Mouse (Mus musculus): ENCODE measurements at regions not wholly inside any gene's neighbourhood (a gene's known extent, or its start where the extent isn't known, plus 50 kb on each side); places are given as distances from the start of the nearest gene placed in this dataset.
A peak's percentile ranks its signal among the peaks of the same experiment; 100 is the strongest.

GRCm38 (mm10) chr9:117967080-117967479 lies 73.2 kb upstream of the Azi2 start:
- Histone ChIP-seq H3K4me3 (no peak overlapping the region), H3K27me3 (ENCODE audit: low read depth, poor library complexity, severe bottlenecking) (no peaks in the 10 kb centered on the region), H3K36me3 (no peaks in the 10 kb centered on the region), H3K9me3 (replicated peaks) (no peaks in the 10 kb centered on the region), H3K27ac (replicated peaks) (no peak overlapping the region), H3K4me1 (0 out of 2 replicates have a peak, but pooled peaks cover 5% of the 10 kb centered on the region)
- WGBS: 77% methylated on average over 2 of the region's 2 CpGs
- DNase-seq (ENCODE audit: low spot score): no peak

- DNase-seq (ENCODE audit: low spot score): peak; percentile 15
- H3K27ac ChIP-seq (replicated peaks): no peak overlapping the region
- H3K9me3 ChIP-seq (replicated peaks): no peaks in the 10 kb centered on the region
- no peaks in the 10 kb centered on the region for H3K27me3 ChIP-seq (ENCODE audit: low read depth, poor library complexity, severe bottlenecking)
- H3K4me3 ChIP-seq: no peak overlapping the region
- WGBS: 66% methylated on average over 10 of the region's 10 CpGs
- H3K4me1 ChIP-seq: 0 out of 2 replicates have a peak, but pooled peaks cover 6% of the 10 kb centered on the region
- H3K36me3 ChIP-seq: no peaks in the 10 kb centered on the region
Observed at GRCm38 (mm10) chr9:117966326-117966989, 73.8 kb upstream of the Azi2 start.

DNA sequence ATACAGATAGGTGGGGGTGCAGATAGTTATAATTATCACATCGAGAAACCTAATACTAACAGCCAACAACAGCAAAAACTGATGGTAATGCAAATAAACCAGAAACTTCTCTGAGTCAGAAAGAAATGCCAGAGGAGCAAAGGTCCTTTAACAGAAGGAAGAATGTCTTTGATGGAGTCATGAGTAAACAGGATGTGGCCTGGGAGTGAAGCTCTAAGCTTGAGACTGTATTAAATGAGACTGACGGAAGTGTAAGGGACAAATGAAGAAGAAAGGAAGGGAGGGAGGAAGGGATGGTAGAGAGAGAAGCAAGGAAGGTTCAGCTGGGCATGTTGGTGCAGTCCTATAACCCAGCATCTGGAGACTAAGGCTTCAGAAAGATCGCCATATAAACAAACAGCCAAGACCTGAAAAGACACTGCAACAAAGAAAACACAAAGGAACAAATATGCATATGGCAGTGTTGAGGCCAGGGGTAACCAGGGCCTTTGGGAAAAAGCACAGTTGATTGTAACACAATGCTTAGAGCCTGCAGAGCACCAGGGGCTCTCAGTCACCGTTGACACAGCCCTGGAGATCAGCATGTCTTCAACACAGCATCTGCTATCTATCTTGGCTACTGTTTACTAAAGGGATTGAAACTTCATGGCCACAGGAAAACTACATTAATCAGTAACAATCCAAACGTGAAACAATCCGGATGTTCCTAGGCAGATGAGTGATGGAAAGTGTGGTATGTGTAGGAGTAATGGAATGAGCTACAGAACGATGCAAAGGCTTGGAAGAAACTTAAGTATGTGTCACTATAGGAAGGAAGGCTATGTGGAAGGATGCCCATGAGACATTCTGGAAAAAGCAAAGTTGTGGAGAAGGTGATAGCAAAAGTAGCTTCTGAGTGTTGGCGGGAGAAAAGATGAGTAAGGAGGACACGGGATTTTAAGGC lies 77.9 kb upstream of the Azi2 start:
- no peaks in the 10 kb centered on the region for H3K36me3 ChIP-seq
- H3K4me3 ChIP-seq: no peak overlapping the region
- H3K4me1 ChIP-seq: 0 out of 2 replicates have a peak, but pooled peaks cover 6% of the 10 kb centered on the region
- H3K27me3 ChIP-seq (ENCODE audit: low read depth, poor library complexity, severe bottlenecking): no peaks in the 10 kb centered on the region
- H3K9me3 ChIP-seq (replicated peaks): no peaks in the 10 kb centered on the region
- 70% methylated on average over 9 of the region's 9 CpGs for WGBS
- no peak for DNase-seq (ENCODE audit: low spot score)
- H3K27ac ChIP-seq (replicated peaks): no peak overlapping the region

DNA sequence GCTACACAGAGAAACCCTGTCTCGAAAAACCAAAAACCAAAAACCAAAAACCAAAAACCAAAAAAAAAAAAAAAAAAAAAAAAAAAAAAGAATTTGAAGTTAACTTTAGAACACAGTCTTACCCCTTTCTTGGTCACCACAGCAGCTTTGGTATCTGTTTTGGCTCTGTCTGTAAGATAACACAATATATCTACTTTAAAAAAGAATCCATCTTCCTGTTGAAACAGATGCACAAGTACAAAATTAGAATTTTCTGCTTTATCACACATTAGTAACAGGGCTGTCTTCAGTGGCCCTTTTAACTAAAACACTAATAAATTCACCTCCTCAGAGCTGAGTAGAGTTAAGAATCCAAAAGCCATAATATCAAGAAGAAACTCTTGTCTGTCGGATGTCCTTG lies 80.5 kb upstream of the Azi2 start:
- Histone ChIP-seq H3K27ac (replicated peaks) (no peak overlapping the region), H3K9me3 (replicated peaks) (no peaks in the 10 kb centered on the region), H3K4me3 (no peak overlapping the region), H3K36me3 (no peaks in the 10 kb centered on the region), H3K27me3 (ENCODE audit: low read depth, poor library complexity, severe bottlenecking) (no peaks in the 10 kb centered on the region), H3K4me1 (peaks cover 20% of the 10 kb centered on the region)
- DNase-seq (ENCODE audit: low spot score): no peak
- 93% methylated on average over 2 of the region's 2 CpGs for WGBS

GRCm38 (mm10) chr9:117957195-117957594 lies 83.1 kb upstream of the Azi2 start:
- Histone ChIP-seq H3K4me1 (peaks cover 16% of the 10 kb centered on the region), H3K27me3 (ENCODE audit: low read depth, poor library complexity, severe bottlenecking) (no peaks in the 10 kb centered on the region), H3K27ac (replicated peaks) (no peak overlapping the region), H3K36me3 (no peaks in the 10 kb centered on the region), H3K4me3 (no peak overlapping the region), H3K9me3 (replicated peaks) (no peaks in the 10 kb centered on the region)
- no peak for DNase-seq (ENCODE audit: low spot score)
- WGBS: 77% methylated on average over 2 of the region's 2 CpGs

DNA sequence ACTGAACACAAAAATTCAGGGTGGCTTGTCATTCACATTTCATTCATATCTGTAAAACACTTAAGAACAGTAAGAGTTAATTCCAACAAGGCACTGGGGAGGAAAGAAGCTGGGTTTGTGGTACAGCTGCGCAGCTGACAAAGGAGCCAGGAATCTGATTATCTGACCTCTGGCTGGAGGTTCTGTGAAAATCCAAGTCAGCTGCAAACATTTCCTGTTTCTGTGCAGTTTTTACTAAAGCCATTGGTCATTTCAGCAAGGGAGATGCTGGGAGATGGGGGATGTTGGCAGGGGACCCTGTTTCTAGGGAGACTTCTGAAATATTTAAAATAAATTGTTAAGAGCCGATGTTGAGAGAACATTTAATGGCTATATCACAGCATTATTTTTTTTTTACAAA lies 83.6 kb upstream of the Azi2 start:
- Histone ChIP-seq H3K4me1 (peaks cover 14% of the 10 kb centered on the region), H3K27ac (replicated peaks) (peak overlapping the region; percentile 57), H3K9me3 (replicated peaks) (no peaks in the 10 kb centered on the region), H3K4me3 (no peak overlapping the region), H3K36me3 (no peaks in the 10 kb centered on the region), H3K27me3 (ENCODE audit: low read depth, poor library complexity, severe bottlenecking) (no peaks in the 10 kb centered on the region)
- 28% methylated on average over 2 of the region's 2 CpGs for WGBS
- DNase-seq (ENCODE audit: low spot score): no peak

DNA sequence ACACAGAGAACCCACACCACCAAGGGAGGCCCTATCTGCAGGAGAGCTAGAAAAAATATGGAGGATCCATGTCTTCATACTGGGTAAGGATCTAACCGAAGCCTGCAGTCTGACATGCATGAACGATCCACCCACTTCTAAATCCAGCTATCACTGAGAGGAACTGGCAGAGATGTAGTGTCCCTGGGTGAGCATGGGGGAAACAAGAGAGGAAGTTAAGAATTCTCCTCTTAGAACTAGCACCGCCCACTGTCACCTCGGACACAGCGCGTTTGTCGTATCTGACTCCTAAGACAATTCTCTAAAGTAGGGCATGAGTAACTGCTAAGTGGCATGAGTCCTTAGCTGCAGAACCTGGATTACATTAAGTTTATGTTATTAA lies 112.8 kb upstream of the Azi2 start:
- Histone ChIP-seq H3K4me3 (no peak overlapping the region), H3K36me3 (no peaks in the 10 kb centered on the region), H3K9me3 (replicated peaks) (no peaks in the 10 kb centered on the region), H3K27ac (replicated peaks) (no peak overlapping the region), H3K4me1 (no peaks in the 10 kb centered on the region), H3K27me3 (ENCODE audit: low read depth, poor library complexity, severe bottlenecking) (no peaks in the 10 kb centered on the region)
- no peak for DNase-seq (ENCODE audit: low spot score)
- 91% methylated on average over 7 of the region's 7 CpGs for WGBS

DNA sequence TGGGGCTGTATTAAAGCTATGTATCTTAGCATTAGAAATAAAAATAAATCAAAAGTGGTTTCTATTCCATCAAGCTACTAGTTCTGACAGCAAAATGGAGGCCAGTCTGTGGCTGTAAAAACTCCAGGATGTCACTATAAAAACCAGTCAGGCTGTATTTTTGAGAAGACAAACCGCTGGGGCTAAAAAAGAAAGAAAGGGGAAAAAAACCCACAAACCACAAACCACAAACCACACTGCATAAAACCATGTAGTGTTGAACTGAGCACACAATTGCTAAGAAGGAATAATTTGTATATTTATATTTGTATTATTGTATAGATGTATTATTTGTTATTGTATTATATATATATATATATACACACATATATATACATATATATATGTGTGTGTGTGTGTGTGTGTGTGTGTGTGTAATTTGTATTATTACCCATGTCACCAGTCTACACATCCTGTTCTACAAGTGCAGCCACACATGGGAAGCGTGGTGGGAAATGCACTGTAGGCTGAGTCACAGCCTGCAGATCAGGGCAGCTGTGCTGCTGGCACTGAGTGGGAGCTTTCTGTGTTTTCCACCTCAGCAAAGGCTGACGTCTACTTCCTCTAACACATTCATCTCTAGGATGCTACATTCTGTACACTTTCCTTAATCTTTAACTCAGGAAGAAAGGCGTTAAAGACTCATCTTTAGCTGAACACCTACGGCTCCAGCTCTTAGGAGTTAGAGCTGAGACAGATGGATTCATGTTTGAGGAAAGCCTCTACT lies 113.4 kb upstream of the Azi2 start:
- H3K4me1 ChIP-seq: no peaks in the 10 kb centered on the region
- H3K9me3 ChIP-seq (replicated peaks): no peaks in the 10 kb centered on the region
- H3K27ac ChIP-seq (replicated peaks): no peak overlapping the region
- DNase-seq (ENCODE audit: low spot score): no peak
- 85% methylated on average over 5 of the region's 5 CpGs for WGBS
- no peaks in the 10 kb centered on the region for H3K27me3 ChIP-seq (ENCODE audit: low read depth, poor library complexity, severe bottlenecking)
- no peaks in the 10 kb centered on the region for H3K36me3 ChIP-seq
- no peak overlapping the region for H3K4me3 ChIP-seq

DNA sequence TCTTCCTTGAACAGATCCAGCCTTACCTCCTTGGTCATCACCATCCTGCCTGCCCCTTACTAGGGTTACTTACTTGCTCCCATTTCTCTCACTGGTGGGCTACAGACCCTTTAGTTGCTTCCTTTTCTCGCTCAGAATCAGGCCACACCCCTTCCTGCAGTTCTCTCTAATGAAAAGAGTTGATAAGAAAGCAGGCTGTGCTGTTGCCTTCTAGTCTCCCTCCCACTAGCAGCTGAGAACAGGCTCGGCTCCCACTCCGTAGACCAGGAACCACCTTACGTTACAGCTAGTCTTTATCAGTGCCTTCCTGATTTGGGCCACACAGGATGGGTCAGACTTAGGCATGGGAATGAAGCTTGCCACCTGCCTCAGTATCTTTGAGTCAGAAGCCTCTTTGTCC lies 117.3 kb upstream of the Azi2 start:
- H3K4me1 ChIP-seq: no peaks in the 10 kb centered on the region
- DNase-seq (ENCODE audit: low spot score): no peak
- WGBS: 66% methylated on average over 4 of the region's 4 CpGs

GRCm38 (mm10) chr9:117907895-117908424 lies 132.3 kb upstream of the Azi2 start:
- WGBS: 95% methylated on average over 10 of the region's 10 CpGs
- Histone ChIP-seq H3K36me3 (no peaks in the 10 kb centered on the region), H3K4me1 (no peaks in the 10 kb centered on the region), H3K27me3 (ENCODE audit: low read depth, poor library complexity, severe bottlenecking) (no peaks in the 10 kb centered on the region), H3K4me3 (no peak overlapping the region), H3K9me3 (replicated peaks) (0 out of 2 replicates have a peak, but pooled peaks cover 3% of the 10 kb centered on the region), H3K27ac (replicated peaks) (no peak overlapping the region)
- no peak for DNase-seq (ENCODE audit: low spot score)

More for the DNA sequence above, 117.3 kb upstream of the Azi2 start:
- Histone ChIP-seq H3K36me3 (no peaks in the 10 kb centered on the region), H3K27ac (replicated peaks) (no peak overlapping the region), H3K27me3 (ENCODE audit: low read depth, poor library complexity, severe bottlenecking) (no peaks in the 10 kb centered on the region), H3K4me3 (no peak overlapping the region), H3K9me3 (replicated peaks) (no peaks in the 10 kb centered on the region; the same call in 1 of the 2 replicates)

- no peak for DNase-seq (ENCODE audit: low spot score)
- no peak overlapping the region for H3K4me3 ChIP-seq
- no peak overlapping the region for H3K27ac ChIP-seq (replicated peaks)
- 87% methylated on average over 10 of the region's 10 CpGs for WGBS
- H3K36me3 ChIP-seq: no peaks in the 10 kb centered on the region
- H3K9me3 ChIP-seq (replicated peaks): 0 out of 2 replicates have a peak, but pooled peaks cover 3% of the 10 kb centered on the region
- no peaks in the 10 kb centered on the region for H3K4me1 ChIP-seq
- no peaks in the 10 kb centered on the region for H3K27me3 ChIP-seq (ENCODE audit: low read depth, poor library complexity, severe bottlenecking)
Observed at GRCm38 (mm10) chr9:117905045-117905747, 135.1 kb upstream of the Azi2 start.

- H3K36me3 ChIP-seq: no peaks in the 10 kb centered on the region
- no peak overlapping the region for H3K4me3 ChIP-seq
- 93% methylated on average over 8 of the region's 8 CpGs for WGBS
- DNase-seq (ENCODE audit: low spot score): no peak
- no peaks in the 10 kb centered on the region for H3K27me3 ChIP-seq (ENCODE audit: low read depth, poor library complexity, severe bottlenecking)
- H3K27ac ChIP-seq (replicated peaks): no peak overlapping the region
- H3K4me1 ChIP-seq: no peaks in the 10 kb centered on the region
- no peaks in the 10 kb centered on the region for H3K9me3 ChIP-seq (replicated peaks)
Observed at GRCm38 (mm10) chr9:117904621-117905020, 135.7 kb upstream of the Azi2 start.

Data from midbrain, embryonic 10.5 days (tissue).